Mouse (Mus musculus) heart, adult 2 months (tissue): Measurements from ENCODE around the gene Anapc2.

Source experiments
- CTCF ChIP-seq: fragments of 200-600 bp; IDR thresholded peaks from 2 replicates; pipeline ENCODE4 v1.8.1; 2022; ENCODE audit warnings: antibody characterized with exemption, mild to moderate bottlenecking, moderate library complexity
- EP300 ChIP-seq: fragments of 200-500 bp; IDR thresholded peaks from 2 replicates; pipeline ENCODE4 v1.6.1; 2011; ENCODE audit warnings: low read depth, low read length, control low read depth; ENCODE audit not compliant: insufficient read depth
- POLR2A ChIP-seq: fragments of 200-500 bp; IDR thresholded peaks from 2 replicates; pipeline ENCODE4 v1.6.1; 2011; ENCODE audit warnings: mild to moderate bottlenecking, low read depth, low read length, control low read depth; ENCODE audit not compliant: insufficient read depth

GRCm38 (mm10) chr2:25273010-25273409 lies 732 bp downstream of the Anapc2 start:
- TF ChIP-seq POLR2A (no peak), CTCF (no peak), EP300 (no peak)
